ENCODE assay signal across 24 mouse cellular contexts in genomic region chr7:80144695-80145094, GRCm38 (mm10). TPM values are rescaled to one million over a fixed set of nuclear protein-coding genes. Genes with fewer than 3 reads are reported as not detected.
DNase-seq lines count a peak whose midpoint lies in the region; ATAC-seq and TF ChIP-seq lines count a peak whose summit lies in the region.
"Had no signal": no experiment of that assay in that cellular context is flagged by ENCODE, and none has a peak within 500 bp of the region (broad histone marks: within the 10 kb centered on the region; RNA-seq: fewer than 3 reads in every experiment).

No protein-coding gene starts in this region.

- no peaks in the 10 kb centered on the region for H3K36me3 ChIP-seq in spleen, adult 2 months (ENCODE audit: control insufficient read depth, insufficient read depth, low read length)
- no peaks in the 10 kb centered on the region for H3K36me3 ChIP-seq in liver, embryonic 13.5 days
- H3K36me3 ChIP-seq in small intestine, adult 2 months (ENCODE audit: control insufficient read depth, insufficient read depth, low read length): no peaks in the 10 kb centered on the region
- H3K36me3 ChIP-seq: forebrain, embryonic 15.5 days; heart, embryonic 12.5 days; limb, embryonic 13.5 days had no signal

- ATAC-seq in liver, embryonic 13.5 days (ENCODE audit: low read depth): no peak
- ATAC-seq: intestine, postnatal 0 days; Patski had no signal

- H3K9me3 ChIP-seq in liver, embryonic 13.5 days (replicated peaks): no peaks in the 10 kb centered on the region
- H3K9me3 ChIP-seq: forebrain, embryonic 15.5 days; heart, embryonic 12.5 days; limb, embryonic 13.5 days had no signal

- DNase-seq in spleen, adult 2 months (ENCODE audit: low read depth in 1 of 2, low spot score in 2 of 2): no peak
- DNase-seq in spleen, postnatal 14 days (ENCODE audit: low spot score in 2 of 2): no peak
- DNase-seq in c-Kit-negative CD71-positive TER-119-positive erythroid progenitor cells, embryonic 14.5 days (ENCODE audit: low read depth, low spot score): peak; percentile 51
- no peak for DNase-seq in liver, embryonic 13.5 days
- DNase-seq in layer of hippocampus, postnatal 25 days (ENCODE audit: extremely low spot score in 1 of 2, low spot score in 1 of 2): no peak
- no peak for DNase-seq in heart, postnatal 14 days
- DNase-seq in urinary bladder, postnatal 25 days (ENCODE audit: low spot score): no peak
- DNase-seq: adrenal gland, postnatal 36 days; cerebellum, adult 11 months; cerebellum, adult 9-11 months; gastrocnemius, postnatal 36 days; kidney, adult 9 months; kidney, postnatal 10 days; lung, adult 2 months; lung, postnatal 10 days; midbrain, embryonic 14.5 days; thymus, postnatal 14 days had no signal

- H3K4me1 ChIP-seq in spleen, adult 2 months (ENCODE audit: control insufficient read depth, insufficient read depth, insufficient read length): peaks cover 20% of the 10 kb centered on the region; the same call in 1 of the 2 replicates
- H3K4me1 ChIP-seq in liver, embryonic 13.5 days (replicated peaks): peaks cover 80% of the 10 kb centered on the region
- peaks cover 3% of the 10 kb centered on the region; the same call in 1 of the 2 replicates for H3K4me1 ChIP-seq in small intestine, adult 2 months (ENCODE audit: control insufficient read depth, insufficient read depth, insufficient read length, low read length)

- peak overlapping the region; percentile 53 for H3K9ac ChIP-seq in liver, embryonic 13.5 days
- H3K9ac ChIP-seq: forebrain, embryonic 15.5 days; heart, embryonic 12.5 days; hindbrain, embryonic 14.5 days had no signal

- H3K4me3 ChIP-seq in spleen, adult 2 months (ENCODE audit: extremely low read depth, insufficient read depth, insufficient read length): no peak overlapping the region
- no peak overlapping the region for H3K4me3 ChIP-seq in liver, embryonic 13.5 days (replicated peaks)
- H3K4me3 ChIP-seq in small intestine, adult 2 months (ENCODE audit: low read depth, low read length): no peak overlapping the region
- H3K4me3 ChIP-seq: forebrain, embryonic 15.5 days; heart, embryonic 12.5 days; limb, embryonic 13.5 days had no signal

- intact Hi-C loops in heart, postnatal 14 days (cut with DNase I): loop anchor here (5.0 kb wide), 1 partner anchor 228 kb away; the partner anchor contains the start of gene Man2a2

- TF ChIP-seq CTCF in spleen, adult 2 months (IDR thresholded peaks at IDR 0.05; ENCODE audit: extremely low read depth, insufficient read depth, insufficient read length, insufficient replicate concordance): no peak
- no peak for TF ChIP-seq CTCF in small intestine, adult 2 months (IDR thresholded peaks at IDR 0.05; ENCODE audit: extremely low read depth, insufficient read length, insufficient replicate concordance, low read depth, low read length)

- H3K4me2 ChIP-seq in liver, embryonic 13.5 days: no peak overlapping the region
- H3K4me2 ChIP-seq: forebrain, embryonic 15.5 days; heart, embryonic 12.5 days; hindbrain, embryonic 14.5 days; limb, embryonic 13.5 days had no signal

- H3K27me3 ChIP-seq in spleen, adult 2 months (ENCODE audit: control insufficient read depth, insufficient read depth, low read length): no peaks in the 10 kb centered on the region
- H3K27me3 ChIP-seq in liver, embryonic 13.5 days: no peaks in the 10 kb centered on the region
- no peaks in the 10 kb centered on the region for H3K27me3 ChIP-seq in small intestine, adult 2 months (ENCODE audit: control insufficient read depth, insufficient read depth, low read length)
- H3K27me3 ChIP-seq: forebrain, embryonic 15.5 days; limb, embryonic 13.5 days; Patski had no signal

- H3K27ac ChIP-seq in spleen, adult 2 months (ENCODE audit: insufficient read depth, low read length): peak overlapping the region; percentile 90
- peak overlapping the region; percentile 92 for H3K27ac ChIP-seq in liver, embryonic 13.5 days
- 0 out of 2 replicates have a peak overlapping the region, but pooled peaks have one; percentile 32 for H3K27ac ChIP-seq in small intestine, adult 2 months (ENCODE audit: insufficient read depth, low read depth, low read length)
- H3K27ac ChIP-seq: hindbrain, embryonic 14.5 days had no signal

- TF ChIP-seq POLR2A in spleen, adult 2 months (IDR thresholded peaks at IDR 0.05; ENCODE audit: low read depth, low read length): no peak
- no peak for TF ChIP-seq POLR2A in small intestine, adult 2 months (IDR thresholded peaks at IDR 0.05; ENCODE audit: low read depth, low read length)

- WGBS in spleen, adult 2 months: 76% methylated on average over 7 of the region's 7 CpGs
- WGBS in liver, embryonic 13.5 days (ENCODE audit: insufficient replicate concordance): 67% methylated on average over 7 of the region's 7 CpGs
- 81% methylated on average over 7 of the region's 7 CpGs for WGBS in small intestine, adult 2 months

RNA-seq across cellular contexts. Expression of gene Idh2, which starts 29.5 kb away (rescaled TPM):
- polyA plus RNA-seq in spleen, adult 2 months (2012; rRNA removed): 52.6 and 54.0 TPM in 2 replicates
- polyA plus RNA-seq in liver, embryonic 13.5 days (2015; fragmentation: Nextera tagmentation; extraction: Ambion mirVana): 137 and 146 TPM in 2 replicates
- polyA plus RNA-seq in small intestine, adult 2 months (2012; rRNA removed): 57.2 and 82.3 TPM in 2 replicates
- 10 to 100 TPM; 62.2 to 67.0 TPM for total RNA-seq in layer of hippocampus, postnatal 25 days (2021)
- total RNA-seq in heart, postnatal 14 days (2021): 1,000 to 10,000 TPM; 1,322 to 1,446 TPM

RNA-seq across cellular contexts. Expression of gene Sema4b, which starts 41.9 kb away (rescaled TPM):
- 69.5 and 81.3 TPM in 2 replicates for polyA plus RNA-seq in spleen, adult 2 months (2012; rRNA removed)
- 13.1 and 14.1 TPM in 2 replicates for polyA plus RNA-seq in liver, embryonic 13.5 days (2015; fragmentation: Nextera tagmentation; extraction: Ambion mirVana)
- polyA plus RNA-seq in small intestine, adult 2 months (2012; rRNA removed): 47.9 and 84.4 TPM in 2 replicates
- total RNA-seq in layer of hippocampus, postnatal 25 days (2021): 10 to 100 TPM; 23.0 to 23.2 TPM
- 10 to 100 TPM; 12.9 to 13.4 TPM for total RNA-seq in heart, postnatal 14 days (2021)

Comparison
In these comparisons a context has a peak if more than half of its experiments do, and no peak if none do; other contexts are left out.
1. H3K27ac ChIP-seq: peak in every context shown above with its lines; median percentile 92 in liver, embryonic 13.5 days; 90 in spleen, adult 2 months; 32 in small intestine, adult 2 months.